Mouse (Mus musculus): ENCODE measurements at regions not wholly inside any gene's neighbourhood (a gene's known extent, or its start where the extent isn't known, plus 50 kb on each side); places are given as distances from the start of the nearest gene placed in this dataset.
"Not testable (repeated sequence)": the region's sequence is repeated elsewhere in the genome, so short reads cannot be mapped to it uniquely, and the experiment has no call there.

- WGBS: 30% methylated on average over 6 of the region's 6 CpGs
- ATAC-seq (ENCODE audit: low FRiP score, low TSS enrichment): not testable (repeated sequence)
Observed at GRCm38 (mm10) chr3:3302657-3303056, 2447.9 kb upstream of the Gm8797 start.

GRCm38 (mm10) chr3:3308461-3308860, 2442.1 kb upstream of the Gm8797 start:
- Histone ChIP-seq H3K36me3 (ENCODE audit: control insufficient read depth, insufficient read depth, low read length) (no peaks in the 10 kb centered on the region), H3K27me3 (ENCODE audit: control insufficient read depth, insufficient read depth, low read length) (no peaks in the 10 kb centered on the region), H3K27ac (replicated peaks) (no peak overlapping the region), H3K9ac (ENCODE audit: low read length) (no peak overlapping the region), H3K4me3 (ENCODE audit: low read depth, low read length) (no peak overlapping the region), H3K4me1 (replicated peaks; ENCODE audit: control insufficient read depth, insufficient read depth) (no peaks in the 10 kb centered on the region), H3K4me2 (replicated peaks; ENCODE audit: low read depth) (no peak overlapping the region), H3K9me3 (ENCODE audit: control insufficient read depth, low read length) (no peaks in the 10 kb centered on the region)
- ATAC-seq (ENCODE audit: low FRiP score, low TSS enrichment) (no peak), DNase-seq (ENCODE audit: low spot score) (no peak)
- TF ChIP-seq CTCF (IDR thresholded peaks at IDR 0.05; ENCODE audit: low read depth) (no peak), EP300 (optimal IDR thresholded peaks at IDR 0.05) (no peak)
- WGBS: 50% methylated on average over 14 of the region's 14 CpGs

More at GRCm38 (mm10) chr3:3302657-3303056, 2447.9 kb upstream of the Gm8797 start:
- H3K4me1 ChIP-seq (replicated peaks; ENCODE audit: control insufficient read depth, insufficient read depth); H3K4me2 ChIP-seq (replicated peaks; ENCODE audit: low read depth); H3K9ac ChIP-seq (ENCODE audit: low read length); DNase-seq (ENCODE audit: low spot score); H3K36me3 ChIP-seq (ENCODE audit: control insufficient read depth, insufficient read depth, low read length); H3K27ac ChIP-seq (replicated peaks); H3K9me3 ChIP-seq (ENCODE audit: control insufficient read depth, low read length); H3K4me3 ChIP-seq (ENCODE audit: low read depth, low read length); H3K27me3 ChIP-seq (ENCODE audit: control insufficient read depth, insufficient read depth, low read length): not testable (repeated sequence)
- peak; percentile 33 for TF ChIP-seq CTCF (IDR thresholded peaks at IDR 0.05; ENCODE audit: low read depth)

- ATAC-seq (ENCODE audit: low FRiP score, low TSS enrichment) (no peak), DNase-seq (ENCODE audit: low spot score) (no peak)
- no peak overlapping the region for H3K9ac ChIP-seq (ENCODE audit: low read length)
- no peaks in the 10 kb centered on the region for H3K9me3 ChIP-seq (ENCODE audit: control insufficient read depth, low read length)
- no peaks in the 10 kb centered on the region for H3K36me3 ChIP-seq (ENCODE audit: control insufficient read depth, insufficient read depth, low read length)
- H3K4me3 ChIP-seq (ENCODE audit: low read depth, low read length): no peak overlapping the region
- TF ChIP-seq CTCF (IDR thresholded peaks at IDR 0.05; ENCODE audit: low read depth) (no peak), EP300 (optimal IDR thresholded peaks at IDR 0.05) (no peak)
- no peaks in the 10 kb centered on the region for H3K4me1 ChIP-seq (replicated peaks; ENCODE audit: control insufficient read depth, insufficient read depth)
- H3K27me3 ChIP-seq (ENCODE audit: control insufficient read depth, insufficient read depth, low read length): no peaks in the 10 kb centered on the region
- H3K27ac ChIP-seq (replicated peaks): no peak overlapping the region
- H3K4me2 ChIP-seq (replicated peaks; ENCODE audit: low read depth): no peak overlapping the region
- WGBS: 70% methylated on average over 18 of the region's 18 CpGs
Observed at GRCm38 (mm10) chr3:3308996-3309395, 2441.6 kb upstream of the Gm8797 start.

GRCm38 (mm10) chr3:3310811-3311210, 2439.8 kb upstream of the Gm8797 start:
- no peaks in the 10 kb centered on the region for H3K27me3 ChIP-seq (ENCODE audit: control insufficient read depth, insufficient read depth, low read length)
- DNase-seq (ENCODE audit: low spot score) (no peak), ATAC-seq (ENCODE audit: low FRiP score, low TSS enrichment) (no peak)
- no peak overlapping the region for H3K4me3 ChIP-seq (ENCODE audit: low read depth, low read length)
- no peak overlapping the region for H3K9ac ChIP-seq (ENCODE audit: low read length)
- 35% methylated on average over 1 of the region's 1 CpGs for WGBS
- H3K4me2 ChIP-seq (replicated peaks; ENCODE audit: low read depth): no peak overlapping the region
- TF ChIP-seq CTCF (IDR thresholded peaks at IDR 0.05; ENCODE audit: low read depth): peak; percentile 26
- no peak for TF ChIP-seq EP300 (optimal IDR thresholded peaks at IDR 0.05)
- no peaks in the 10 kb centered on the region for H3K36me3 ChIP-seq (ENCODE audit: control insufficient read depth, insufficient read depth, low read length)
- H3K9me3 ChIP-seq (ENCODE audit: control insufficient read depth, low read length): no peaks in the 10 kb centered on the region
- H3K27ac ChIP-seq (replicated peaks): no peak overlapping the region
- H3K4me1 ChIP-seq (replicated peaks; ENCODE audit: control insufficient read depth, insufficient read depth): no peaks in the 10 kb centered on the region

GRCm38 (mm10) chr3:3349634-3350033, 2401.0 kb upstream of the Gm8797 start:
- Histone ChIP-seq H3K4me2 (replicated peaks; ENCODE audit: low read depth) (no peak overlapping the region), H3K4me1 (replicated peaks; ENCODE audit: control insufficient read depth, insufficient read depth) (no peaks in the 10 kb centered on the region), H3K27me3 (ENCODE audit: control insufficient read depth, insufficient read depth, low read length) (no peaks in the 10 kb centered on the region), H3K9ac (ENCODE audit: low read length) (no peak overlapping the region), H3K4me3 (ENCODE audit: low read depth, low read length) (no peak overlapping the region), H3K9me3 (ENCODE audit: control insufficient read depth, low read length) (no peaks in the 10 kb centered on the region), H3K36me3 (ENCODE audit: control insufficient read depth, insufficient read depth, low read length) (no peaks in the 10 kb centered on the region), H3K27ac (replicated peaks) (no peak overlapping the region)
- no peak for TF ChIP-seq CTCF (IDR thresholded peaks at IDR 0.05; ENCODE audit: low read depth)
- no peak for TF ChIP-seq EP300 (optimal IDR thresholded peaks at IDR 0.05)
- ATAC-seq (ENCODE audit: low FRiP score, low TSS enrichment) (no peak), DNase-seq (ENCODE audit: low spot score) (no peak)
- 19% methylated on average over 5 of the region's 5 CpGs for WGBS

GRCm38 (mm10) chr3:3370859-3371258, 2379.7 kb upstream of the Gm8797 start:
- H3K4me1 ChIP-seq (replicated peaks; ENCODE audit: control insufficient read depth, insufficient read depth); H3K36me3 ChIP-seq (ENCODE audit: control insufficient read depth, insufficient read depth, low read length); H3K27me3 ChIP-seq (ENCODE audit: control insufficient read depth, insufficient read depth, low read length); DNase-seq (ENCODE audit: low spot score); H3K4me2 ChIP-seq (replicated peaks; ENCODE audit: low read depth); H3K9ac ChIP-seq (ENCODE audit: low read length); H3K27ac ChIP-seq (replicated peaks); ATAC-seq (ENCODE audit: low FRiP score, low TSS enrichment); H3K9me3 ChIP-seq (ENCODE audit: control insufficient read depth, low read length); H3K4me3 ChIP-seq (ENCODE audit: low read depth, low read length): not testable (repeated sequence)
